Mouse (Mus musculus) midbrain, embryonic 12.5 days (tissue): ENCODE measurements around the gene Gusb. TPM values are rescaled to one million over a fixed set of nuclear protein-coding genes. Genes with fewer than 3 reads are reported as not detected.
"Not testable (repeated sequence)": the region's sequence is repeated elsewhere in the genome, so short reads cannot be mapped to it uniquely, and the experiment has no call there.

Source experiments
- ATAC-seq: fragments of 200-750 bp; cut with Nextera tagmentation; 2 replicates; pipeline ENCODE4 v1.8.0; 2017; ENCODE audit warnings: low read depth, moderate TSS enrichment, moderate library complexity; ENCODE audit not compliant: low FRiP score
- H3K27ac ChIP-seq: fragments of 300-500 bp; sonication (generic); replicated peaks from 2 replicates; pipeline ENCODE4 v1.5.1; 2016; ENCODE audit warnings: mild to moderate bottlenecking
- H3K27me3 ChIP-seq: fragments of 300-500 bp; sonication (generic); 2 replicates; pipeline ENCODE4 v1.6.1; 2016; ENCODE audit warnings: mild to moderate bottlenecking
- H3K36me3 ChIP-seq: fragments of 300-500 bp; sonication (generic); 2 replicates; pipeline ENCODE4 v1.6.1; 2016
- H3K4me1 ChIP-seq: fragments of 300-500 bp; sonication (generic); 2 replicates; pipeline ENCODE4 v1.6.1; 2016
- H3K4me2 ChIP-seq: fragments of 300-500 bp; sonication (generic); replicated peaks from 2 replicates; pipeline ENCODE4 v1.6.1; 2016; ENCODE audit warnings: mild to moderate bottlenecking, moderate library complexity
- H3K4me3 ChIP-seq: fragments of 300-500 bp; sonication (generic); 2 replicates; pipeline ENCODE4 v1.5.1; 2016; ENCODE audit warnings: mild to moderate bottlenecking
- H3K9ac ChIP-seq: fragments of 300-500 bp; sonication (generic); replicated peaks from 2 replicates; pipeline ENCODE4 v1.6.1; 2016; ENCODE audit warnings: mild to moderate bottlenecking, moderate library complexity
- H3K9me3 ChIP-seq: fragments of 300-500 bp; sonication (generic); 2 replicates; pipeline ENCODE4 v1.6.1; 2016; ENCODE audit warnings: mild to moderate bottlenecking
- WGBS: fragments of 180-500 bp; shearing (Covaris S2); methylation state at CpG from one replicate; pipeline ENCODE4 v1.1.7; 2016; 5-methylcytosine and 5-hydroxymethylcytosine counted together
- polyA plus RNA-seq: library from polyadenylated mRNA; unstranded; fragments of >200 nt; fragmentation: Nextera tagmentation; extraction: Ambion mirVana; gene quantifications from 2 replicates; pipeline ENCODE4 v1.2.1, GENCODE M21; 2016

Gene Gusb
- polyA plus RNA-seq, 1 experiment from 2014 or later: 29.7 TPM

GRCm38 (mm10) chr5:130040797-130041196, 37.9 kb upstream of the Gusb start:
- H3K36me3 ChIP-seq: peaks cover 72% of the 10 kb centered on the region
- no peaks in the 10 kb centered on the region for H3K4me1 ChIP-seq
- 93% methylated on average over 4 of the region's 4 CpGs for WGBS
- H3K4me3 ChIP-seq: no peak overlapping the region
- H3K27me3 ChIP-seq: no peaks in the 10 kb centered on the region
- ATAC-seq: no peak
- no peak overlapping the region for H3K9ac ChIP-seq
- H3K9me3 ChIP-seq: no peaks in the 10 kb centered on the region
- H3K27ac ChIP-seq: no peak overlapping the region
- H3K4me2 ChIP-seq: no peak overlapping the region

DNA sequence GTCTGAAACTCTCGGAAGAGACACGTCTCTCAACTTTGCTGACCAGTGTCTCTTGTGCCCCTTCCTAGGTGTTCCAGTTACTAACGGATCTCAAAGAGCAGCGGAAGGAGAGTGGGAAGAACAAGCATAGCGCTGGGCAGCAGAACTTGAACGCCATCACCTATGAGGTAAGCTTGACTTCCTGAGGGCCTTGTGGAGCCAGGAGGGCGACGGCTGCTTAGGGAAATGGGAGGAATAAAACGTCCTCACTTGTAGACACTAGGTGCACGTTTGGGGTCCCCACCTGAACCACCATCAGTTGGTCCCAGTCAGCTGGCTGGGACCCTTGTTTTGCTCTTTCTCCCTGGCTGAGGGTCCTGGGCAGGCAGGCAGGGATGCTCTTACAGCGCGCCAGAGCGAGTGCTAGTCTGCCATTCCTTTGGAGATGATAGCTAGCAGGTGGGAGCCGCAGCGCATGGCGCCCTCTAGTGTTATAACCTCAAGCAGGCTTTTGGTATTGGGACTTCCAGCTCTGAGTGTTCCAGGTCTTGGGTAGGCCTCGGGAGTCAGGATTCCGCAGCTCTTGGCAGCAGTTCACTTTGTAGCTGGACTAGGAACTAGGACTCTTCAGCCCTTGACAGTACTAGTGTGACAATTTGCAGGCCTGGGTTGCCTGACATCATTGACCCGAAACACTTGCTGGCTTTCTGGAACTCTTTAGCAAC, 35.1 kb upstream of the Gusb start:
- Histone ChIP-seq H3K27me3 (no peaks in the 10 kb centered on the region), H3K4me2 (no peak overlapping the region), H3K9ac (no peak overlapping the region), H3K4me3 (no peak overlapping the region), H3K9me3 (no peaks in the 10 kb centered on the region), H3K36me3 (peaks cover 56% of the 10 kb centered on the region), H3K27ac (no peak overlapping the region), H3K4me1 (no peaks in the 10 kb centered on the region)
- ATAC-seq: no peak
- 62% methylated on average over 19 of the region's 19 CpGs for WGBS

GRCm38 (mm10) chr5:130036300-130036699, 33.5 kb upstream of the Gusb start:
- H3K9me3 ChIP-seq, H3K27me3 ChIP-seq, H3K4me1 ChIP-seq, H3K4me2 ChIP-seq, H3K27ac ChIP-seq, ATAC-seq, H3K9ac ChIP-seq, H3K4me3 ChIP-seq: not testable (repeated sequence)
- peaks cover 40% of the 10 kb centered on the region for H3K36me3 ChIP-seq
- WGBS: 63% methylated on average over 2 of the region's 2 CpGs

DNA sequence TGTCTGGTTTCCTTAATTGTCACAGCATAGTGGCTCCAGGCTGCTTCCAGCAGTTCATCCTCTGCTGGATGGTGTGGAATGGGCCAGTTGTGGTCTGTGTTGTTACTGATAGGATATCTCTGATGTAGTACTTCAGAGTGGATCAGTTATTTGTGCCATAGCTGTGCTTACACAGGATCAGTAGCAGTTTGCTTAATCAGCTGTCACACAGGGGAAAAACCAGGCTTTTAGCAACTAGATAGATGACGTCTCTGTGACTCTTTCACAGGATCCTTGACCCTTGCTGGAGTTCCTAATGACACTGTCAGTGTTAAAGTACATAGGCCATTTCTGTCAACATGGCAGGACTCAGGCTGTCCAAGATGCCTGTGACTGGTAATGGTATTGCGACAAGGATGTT, 31.0 kb upstream of the Gusb start:
- no peak for ATAC-seq
- no peak overlapping the region for H3K27ac ChIP-seq
- no peak overlapping the region for H3K4me3 ChIP-seq
- no peaks in the 10 kb centered on the region for H3K9me3 ChIP-seq
- H3K4me2 ChIP-seq: no peak overlapping the region
- H3K36me3 ChIP-seq: peaks cover 23% of the 10 kb centered on the region
- no peaks in the 10 kb centered on the region for H3K27me3 ChIP-seq
- H3K9ac ChIP-seq: 0 out of 2 replicates have a peak overlapping the region, but pooled peaks have one; percentile 20
- 82% methylated on average over 2 of the region's 2 CpGs for WGBS
- peaks cover 3% of the 10 kb centered on the region for H3K4me1 ChIP-seq

- no peak for ATAC-seq
- peaks cover 8% of the 10 kb centered on the region; the same call in 1 of the 2 replicates for H3K36me3 ChIP-seq
Measured at GRCm38 (mm10) chr5:130031410-130032390, 28.9 kb upstream of the Gusb start.

GRCm38 (mm10) chr5:130029142-130029897, 26.5 kb upstream of the Gusb start, which contains the start of the genes Asl and Crcp:
TSS of gene Asl (minus strand) at chr5:130029247.
TSS of gene Crcp (plus strand) at chr5:130029290.
- H3K4me1 ChIP-seq: peaks cover 3% of the 10 kb centered on the region
- H3K9me3 ChIP-seq: no peaks in the 10 kb centered on the region
- H3K27ac ChIP-seq: peak within 1 kb of the TSS; percentile 94
- no peaks in the 10 kb centered on the region for H3K36me3 ChIP-seq
- ATAC-seq: peak; percentile 88
- H3K4me3 ChIP-seq: peak within 1 kb of the TSS; percentile 83
- peak within 1 kb of the TSS; percentile 73 for H3K9ac ChIP-seq
- 1% methylated on average over 51 of the region's 51 CpGs for WGBS
- H3K27me3 ChIP-seq: peaks cover 14% of the 10 kb centered on the region; the same call in 1 of the 2 replicates
- H3K4me2 ChIP-seq: peak within 1 kb of the TSS; percentile 72

More at GRCm38 (mm10) chr5:130031410-130032390, 28.9 kb upstream of the Gusb start:
- Histone ChIP-seq H3K27ac (no peak overlapping the region), H3K27me3 (peaks cover 6% of the 10 kb centered on the region; the same call in 1 of the 2 replicates), H3K9ac (no peak overlapping the region), H3K4me1 (peaks cover 3% of the 10 kb centered on the region), H3K4me3 (no peak overlapping the region), H3K9me3 (no peaks in the 10 kb centered on the region), H3K4me2 (no peak overlapping the region)
- 96% methylated on average over 19 of the region's 19 CpGs for WGBS

DNA sequence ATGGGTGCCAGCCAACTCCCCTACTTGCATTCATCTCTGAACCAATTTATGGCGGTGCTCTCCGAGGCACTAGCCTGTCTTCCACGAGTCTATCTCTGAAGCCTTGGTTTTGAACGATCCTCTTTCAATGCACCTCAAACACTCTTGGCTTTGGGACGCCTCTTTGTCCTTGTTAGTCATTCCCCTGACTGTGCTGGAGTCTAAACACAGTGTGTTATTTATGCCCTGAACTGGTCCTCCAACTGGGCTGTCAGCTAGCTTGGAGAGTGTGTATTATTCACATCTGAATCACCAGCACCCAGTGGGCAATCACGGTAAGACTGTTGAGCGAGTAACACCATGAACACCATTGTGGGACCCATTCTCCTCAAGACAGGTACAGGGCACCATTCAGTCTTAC, 24.8 kb upstream of the Gusb start:
- H3K4me3 ChIP-seq: no peak overlapping the region
- H3K4me1 ChIP-seq: peaks cover 6% of the 10 kb centered on the region
- H3K9ac ChIP-seq: no peak overlapping the region
- H3K27ac ChIP-seq: no peak overlapping the region
- no peaks in the 10 kb centered on the region for H3K9me3 ChIP-seq
- no peak overlapping the region for H3K4me2 ChIP-seq
- H3K36me3 ChIP-seq: no peaks in the 10 kb centered on the region
- ATAC-seq: no peak
- H3K27me3 ChIP-seq: peaks cover 14% of the 10 kb centered on the region; the same call in 1 of the 2 replicates
- WGBS: 86% methylated on average over 7 of the region's 7 CpGs

DNA sequence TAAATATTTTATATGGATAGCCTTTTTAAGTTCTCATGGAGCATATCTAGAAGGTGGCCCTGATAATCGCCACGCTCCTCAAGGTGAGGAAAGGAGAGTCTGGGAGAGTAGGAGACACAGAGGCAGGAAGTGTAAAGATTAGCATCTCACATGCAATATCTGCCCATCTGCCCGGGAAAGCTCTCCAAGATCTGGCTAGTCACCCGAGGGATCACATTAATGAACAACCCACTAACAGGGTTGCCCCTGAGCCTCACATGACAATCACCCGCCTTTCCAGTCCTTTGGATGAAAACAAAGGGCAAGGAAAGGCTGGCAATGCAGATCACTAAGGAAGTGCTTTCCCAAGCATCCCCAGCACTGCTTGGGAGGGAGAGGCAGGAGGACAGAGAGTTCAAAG, 24.3 kb upstream of the Gusb start:
- peaks cover 6% of the 10 kb centered on the region for H3K4me1 ChIP-seq
- no peak overlapping the region for H3K27ac ChIP-seq
- H3K27me3 ChIP-seq: peaks cover 14% of the 10 kb centered on the region; the same call in 1 of the 2 replicates
- H3K9me3 ChIP-seq: no peaks in the 10 kb centered on the region
- H3K9ac ChIP-seq: no peak overlapping the region
- WGBS: 75% methylated on average over 5 of the region's 5 CpGs
- H3K4me2 ChIP-seq: no peak overlapping the region
- no peaks in the 10 kb centered on the region for H3K36me3 ChIP-seq
- H3K4me3 ChIP-seq: no peak overlapping the region
- ATAC-seq: no peak

DNA sequence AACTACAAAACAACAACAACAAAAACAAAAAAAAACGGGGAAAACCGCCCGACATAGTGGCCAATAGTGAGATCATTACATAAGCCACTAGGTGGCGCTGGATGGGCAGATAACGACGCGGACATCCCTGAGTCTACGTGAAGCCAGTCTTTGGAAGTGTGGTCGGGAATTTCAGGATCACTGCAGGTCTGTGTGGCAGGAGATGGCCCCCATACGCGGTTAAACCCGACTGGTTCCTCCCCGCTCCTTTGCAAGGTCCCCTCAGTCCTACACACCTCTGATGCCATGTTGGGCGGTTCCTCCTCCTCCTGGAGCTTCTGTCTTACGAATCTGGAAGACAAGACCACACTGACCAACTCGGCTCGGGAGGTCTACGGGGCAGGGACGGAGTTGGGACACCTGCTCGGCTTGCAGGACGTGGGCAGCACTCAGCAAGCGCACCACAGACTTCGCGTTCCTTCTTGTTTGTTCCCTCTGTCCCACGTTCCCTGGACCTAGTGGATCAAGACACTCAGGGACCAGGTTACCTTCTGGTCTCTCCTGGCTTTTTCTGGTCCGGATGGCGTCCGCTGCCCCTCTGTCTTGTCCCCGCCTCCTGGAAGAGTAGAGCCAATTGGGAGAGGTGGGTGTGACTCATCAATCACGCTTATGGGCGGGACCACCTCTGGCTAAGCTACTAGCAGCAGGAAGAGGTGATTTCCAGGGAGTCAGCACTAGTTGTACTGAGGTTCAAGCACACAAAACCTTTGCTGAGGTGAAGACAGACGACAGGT, 21.1 kb upstream of the Gusb start:
- no peaks in the 10 kb centered on the region for H3K36me3 ChIP-seq

DNA sequence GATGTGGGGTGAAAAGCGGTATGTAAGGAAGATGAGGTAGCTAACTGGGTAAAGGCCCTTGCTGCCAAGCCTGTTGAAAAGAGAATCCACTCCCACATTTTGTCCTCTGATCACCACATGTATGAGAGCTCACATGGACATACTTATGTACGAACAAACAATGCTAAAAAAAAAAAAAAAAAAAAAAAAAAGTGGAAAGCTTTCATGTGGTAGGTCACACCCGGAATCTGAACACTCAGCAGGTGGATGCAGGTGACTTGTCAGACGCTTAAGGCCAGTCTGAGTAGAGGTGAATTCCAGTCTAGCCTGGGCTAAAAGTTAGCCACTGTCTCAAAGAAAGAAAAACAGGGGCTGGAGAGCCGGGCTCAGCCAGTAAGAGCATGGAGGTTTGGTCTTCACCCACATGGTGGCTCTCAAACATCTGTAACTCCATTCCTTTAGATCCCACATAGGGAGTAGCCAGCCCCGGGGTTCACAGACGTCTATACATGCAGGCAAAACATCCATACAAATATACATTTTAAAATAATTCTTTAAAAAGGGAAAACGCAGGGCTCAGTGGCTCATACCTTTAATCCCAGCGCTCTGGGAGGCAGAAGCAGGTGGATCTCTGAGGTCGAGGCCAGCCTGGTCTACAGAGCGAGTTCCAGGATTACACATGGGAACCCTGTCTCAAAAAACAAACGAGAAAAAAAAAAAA, 20.4 kb upstream of the Gusb start:
- Histone ChIP-seq H3K27me3 (peaks cover 14% of the 10 kb centered on the region; the same call in 1 of the 2 replicates), H3K36me3 (no peaks in the 10 kb centered on the region), H3K9me3 (no peaks in the 10 kb centered on the region), H3K4me2 (peak overlapping the region; percentile 73), H3K4me3 (peak overlapping the region; percentile 52; the same call in 1 of the 2 replicates), H3K4me1 (peaks cover 10% of the 10 kb centered on the region), H3K9ac (0 out of 2 replicates have a peak overlapping the region, but pooled peaks have one; percentile 20), H3K27ac (no peak overlapping the region)
- 39% methylated on average over 12 of the region's 12 CpGs for WGBS
- ATAC-seq: no peak

More for the DNA sequence above, 21.1 kb upstream of the Gusb start:
- peak overlapping the region; percentile 45 for H3K9ac ChIP-seq
- peak; percentile 89 for ATAC-seq
- peak overlapping the region; percentile 52 for H3K4me3 ChIP-seq
- H3K27me3 ChIP-seq: peaks cover 14% of the 10 kb centered on the region; the same call in 1 of the 2 replicates
- under 1% methylated on average over 32 of the region's 32 CpGs for WGBS
- no peaks in the 10 kb centered on the region for H3K9me3 ChIP-seq
- H3K4me1 ChIP-seq: peaks cover 10% of the 10 kb centered on the region
- peak overlapping the region; percentile 73 for H3K4me2 ChIP-seq
- H3K27ac ChIP-seq: peak overlapping the region; percentile 63
